Mouse (Mus musculus): ENCODE results near the gene Morn1. TPM values are rescaled to one million over a fixed set of nuclear protein-coding genes. Genes with fewer than 3 reads are reported as not detected.
A peak's percentile ranks its signal among the peaks of the same experiment; 100 is the strongest.

Morn1 gene
- polyA plus RNA-seq, 1 experiment from 2014 or later: 2.2 TPM

DNA sequence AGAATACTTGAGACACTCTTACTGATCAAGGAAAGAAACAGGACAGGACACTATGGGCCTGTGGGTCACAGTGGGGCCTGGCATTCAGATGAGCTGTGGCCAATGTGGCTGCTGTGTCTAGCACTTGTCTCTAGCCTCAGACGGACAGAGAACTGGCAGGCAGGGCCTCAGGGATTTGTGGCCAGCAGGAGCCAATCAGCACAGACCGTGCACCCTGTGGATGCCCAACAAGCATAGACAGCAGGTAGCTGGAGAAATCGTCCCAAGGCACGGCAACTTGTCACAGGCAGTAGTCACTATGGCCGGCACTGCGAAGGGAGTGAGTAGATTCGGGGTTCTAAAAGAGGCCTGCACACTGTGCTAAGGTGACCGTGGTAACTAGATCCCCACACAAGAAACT is 77.3 kb downstream of the Morn1 start:
- peaks cover 41% of the 10 kb centered on the region for H3K4me1 ChIP-seq (ENCODE audit: insufficient read depth)
- peak overlapping the region; percentile 68 for H3K27ac ChIP-seq (ENCODE audit: low read depth)
- no peak overlapping the region for H3K4me3 ChIP-seq (ENCODE audit: low read depth, low read length)
- H3K4me2 ChIP-seq (ENCODE audit: low read depth, low read length): peak overlapping the region; percentile 14; the same call in 1 of the 2 replicates
- DNase-seq (no peak), ATAC-seq (peak; percentile 28)
- peaks cover 12% of the 10 kb centered on the region; the same call in 1 of the 2 replicates for H3K36me3 ChIP-seq (replicated peaks; ENCODE audit: insufficient read depth, low read length)
- no peak overlapping the region; the same call in 1 of the 2 replicates for H3K9ac ChIP-seq (replicated peaks)
- H3K9me3 ChIP-seq (ENCODE audit: low read length): no peaks in the 10 kb centered on the region
- 55% methylated on average over 8 of the region's 8 CpGs for WGBS (ENCODE audit: insufficient replicate concordance)
- H3K27me3 ChIP-seq (ENCODE audit: insufficient read depth, low read length): no peaks in the 10 kb centered on the region
- TF ChIP-seq CTCF (IDR thresholded peaks at IDR 0.05; ENCODE audit: low read depth) (no peak), EP300 (IDR thresholded peaks at IDR 0.05; ENCODE audit: low read depth) (no peak)

DNA sequence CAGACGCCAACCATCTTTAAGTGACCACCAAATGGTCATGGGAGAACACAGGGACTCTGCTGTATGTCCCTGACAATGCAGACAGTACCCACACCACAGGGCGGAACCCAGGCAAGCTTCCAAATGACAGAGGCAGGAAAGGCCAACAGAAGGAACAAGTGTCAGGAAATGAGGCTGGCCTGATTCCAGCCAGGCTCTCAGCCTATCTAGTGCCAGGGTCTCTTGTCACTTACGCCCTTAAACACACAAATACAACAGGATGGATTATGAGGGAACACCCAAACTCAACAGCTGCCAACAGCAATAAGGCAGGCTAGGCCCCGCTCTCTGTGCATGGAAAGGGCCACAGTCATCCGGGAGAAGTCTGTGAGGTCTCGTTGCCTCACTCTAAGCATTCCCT is 78.2 kb downstream of the Morn1 start:
- TF ChIP-seq CTCF (IDR thresholded peaks at IDR 0.05; ENCODE audit: low read depth): 0 out of 2 replicates have a peak, but pooled peaks have one; percentile 0
- no peak for TF ChIP-seq EP300 (IDR thresholded peaks at IDR 0.05; ENCODE audit: low read depth)
- Histone ChIP-seq H3K36me3 (replicated peaks; ENCODE audit: insufficient read depth, low read length) (peaks cover 5% of the 10 kb centered on the region; the same call in 1 of the 2 replicates), H3K4me3 (ENCODE audit: low read depth, low read length) (no peak overlapping the region), H3K27ac (ENCODE audit: low read depth) (no peak overlapping the region; the same call in none of the 2 replicates), H3K9me3 (ENCODE audit: low read length) (no peaks in the 10 kb centered on the region), H3K4me1 (ENCODE audit: insufficient read depth) (peaks cover 41% of the 10 kb centered on the region), H3K9ac (replicated peaks) (no peak overlapping the region), H3K27me3 (ENCODE audit: insufficient read depth, low read length) (no peaks in the 10 kb centered on the region), H3K4me2 (ENCODE audit: low read depth, low read length) (no peak overlapping the region)
- WGBS (ENCODE audit: insufficient replicate concordance): 61% methylated on average over 6 of the region's 6 CpGs
- ATAC-seq (peak; percentile 11; the same call in 1 of the 2 replicates), DNase-seq (peak; percentile 58)

DNA sequence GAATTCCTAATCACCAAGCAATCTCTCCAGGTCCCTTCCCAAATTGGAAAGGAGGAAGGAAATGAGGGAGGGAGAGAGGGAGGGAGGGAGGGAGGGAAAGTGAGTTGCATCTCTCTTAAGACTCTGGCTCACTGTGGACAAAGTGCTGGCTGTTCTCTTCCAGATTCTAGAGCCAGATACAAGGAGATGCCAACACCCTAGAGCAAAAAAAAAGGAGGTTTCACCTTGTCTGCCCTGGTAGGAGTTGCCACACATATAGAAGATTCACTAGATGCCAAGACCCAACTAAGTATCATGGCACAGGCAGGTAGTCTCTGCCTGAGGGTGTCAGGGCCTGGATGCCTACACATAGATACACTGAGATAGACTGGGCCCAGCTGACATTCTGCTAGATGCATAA is 79.5 kb downstream of the Morn1 start:
- ATAC-seq (no peak), DNase-seq (no peak)
- Histone ChIP-seq H3K4me1 (ENCODE audit: insufficient read depth) (peaks cover 39% of the 10 kb centered on the region), H3K36me3 (replicated peaks; ENCODE audit: insufficient read depth, low read length) (0 out of 2 replicates have a peak, but pooled peaks cover 2% of the 10 kb centered on the region), H3K27ac (ENCODE audit: low read depth) (no peak overlapping the region), H3K9me3 (ENCODE audit: low read length) (no peaks in the 10 kb centered on the region), H3K4me2 (ENCODE audit: low read depth, low read length) (no peak overlapping the region), H3K9ac (replicated peaks) (no peak overlapping the region), H3K27me3 (ENCODE audit: insufficient read depth, low read length) (no peaks in the 10 kb centered on the region), H3K4me3 (ENCODE audit: low read depth, low read length) (no peak overlapping the region)
- TF ChIP-seq EP300 (IDR thresholded peaks at IDR 0.05; ENCODE audit: low read depth): no peak
- no peak for TF ChIP-seq CTCF (IDR thresholded peaks at IDR 0.05; ENCODE audit: low read depth)

GRCm38 (mm10) chr4:155168835-155169252 is 82.5 kb downstream of the Morn1 start:
- Histone ChIP-seq H3K36me3 (replicated peaks; ENCODE audit: insufficient read depth, low read length) (0 out of 2 replicates have a peak, but pooled peaks cover 2% of the 10 kb centered on the region), H3K27me3 (ENCODE audit: insufficient read depth, low read length) (no peaks in the 10 kb centered on the region), H3K4me3 (ENCODE audit: low read depth, low read length) (no peak overlapping the region), H3K4me2 (ENCODE audit: low read depth, low read length) (no peak overlapping the region), H3K9me3 (ENCODE audit: low read length) (no peaks in the 10 kb centered on the region), H3K9ac (replicated peaks) (no peak overlapping the region), H3K27ac (ENCODE audit: low read depth) (no peak overlapping the region), H3K4me1 (ENCODE audit: insufficient read depth) (peaks cover 29% of the 10 kb centered on the region)
- ATAC-seq: no peak
- WGBS (ENCODE audit: insufficient replicate concordance): 87% methylated on average over 8 of the region's 8 CpGs
- no peak for TF ChIP-seq EP300 (IDR thresholded peaks at IDR 0.05; ENCODE audit: low read depth)
- no peak for TF ChIP-seq CTCF (IDR thresholded peaks at IDR 0.05; ENCODE audit: low read depth)
- no peak for DNase-seq

DNA sequence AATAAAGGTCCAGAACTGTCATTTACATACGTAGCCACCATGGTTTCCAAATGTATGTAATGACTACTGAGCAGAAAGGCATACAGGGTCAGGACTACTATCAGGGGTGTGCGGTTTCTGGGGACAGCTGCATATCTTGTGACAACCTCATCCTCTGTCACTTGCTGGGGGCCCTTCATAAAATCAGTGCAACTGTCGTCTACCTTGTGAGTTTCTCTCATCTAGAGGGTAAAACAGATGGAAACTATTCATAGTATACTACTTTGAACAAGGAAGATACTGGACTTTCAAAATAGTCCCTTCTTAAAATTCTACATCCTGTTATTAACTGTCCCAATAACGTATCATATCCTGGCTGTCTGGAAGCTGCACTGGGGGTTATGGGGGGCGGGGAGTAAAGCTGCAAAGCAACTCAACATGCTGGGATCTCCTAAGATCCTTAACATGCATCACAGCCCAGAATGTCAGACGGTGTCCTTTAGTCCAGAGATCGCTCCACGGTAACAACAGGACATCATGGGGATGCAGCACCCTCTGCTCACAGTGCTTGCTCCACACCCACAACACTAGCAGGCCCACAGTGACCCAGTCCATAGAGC is 84.3 kb downstream of the Morn1 start:
- Histone ChIP-seq H3K27me3 (ENCODE audit: insufficient read depth, low read length) (no peaks in the 10 kb centered on the region), H3K9ac (replicated peaks) (no peak overlapping the region), H3K4me3 (ENCODE audit: low read depth, low read length) (no peak overlapping the region), H3K9me3 (ENCODE audit: low read length) (no peaks in the 10 kb centered on the region), H3K27ac (ENCODE audit: low read depth) (0 out of 2 replicates have a peak overlapping the region, but pooled peaks have one; percentile 0), H3K36me3 (replicated peaks; ENCODE audit: insufficient read depth, low read length) (no peaks in the 10 kb centered on the region), H3K4me2 (ENCODE audit: low read depth, low read length) (no peak overlapping the region), H3K4me1 (ENCODE audit: insufficient read depth) (peaks cover 25% of the 10 kb centered on the region)
- TF ChIP-seq EP300 (IDR thresholded peaks at IDR 0.05; ENCODE audit: low read depth) (no peak), CTCF (IDR thresholded peaks at IDR 0.05; ENCODE audit: low read depth) (no peak)
- WGBS (ENCODE audit: insufficient replicate concordance): 63% methylated on average over 8 of the region's 8 CpGs
- ATAC-seq (no peak), DNase-seq (no peak)

DNA sequence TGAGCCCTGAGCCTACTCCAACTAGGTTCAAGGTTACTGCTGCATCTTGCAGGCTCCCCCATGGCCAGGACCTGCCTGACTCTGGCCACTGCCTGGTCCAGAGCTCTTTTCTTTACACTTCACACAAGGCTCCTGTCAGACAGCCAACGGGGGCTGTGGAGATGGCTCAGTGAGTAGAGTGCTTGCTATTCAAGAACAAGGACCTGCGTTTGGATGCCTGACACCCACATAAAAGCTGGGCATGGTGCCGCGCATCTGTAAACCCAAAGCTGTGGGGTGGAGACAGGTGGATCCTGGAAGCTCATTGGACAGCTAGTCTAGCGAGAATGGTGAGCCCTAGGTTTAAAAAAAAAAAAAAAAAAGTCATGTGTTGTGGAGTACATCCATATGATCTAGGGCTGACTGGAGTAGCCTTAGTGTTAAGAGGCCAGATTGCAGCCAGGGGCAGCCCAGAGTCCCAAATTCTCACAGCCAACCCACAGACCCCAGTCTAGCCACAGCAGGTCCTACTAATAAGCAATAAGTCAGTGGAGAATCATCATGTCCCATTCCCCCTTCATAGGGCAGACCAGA is 85.7 kb downstream of the Morn1 start:
- ATAC-seq (no peak), DNase-seq (no peak)
- Histone ChIP-seq H3K9ac (replicated peaks) (no peak overlapping the region), H3K27ac (ENCODE audit: low read depth) (no peak overlapping the region), H3K27me3 (ENCODE audit: insufficient read depth, low read length) (no peaks in the 10 kb centered on the region), H3K4me2 (ENCODE audit: low read depth, low read length) (no peak overlapping the region), H3K4me3 (ENCODE audit: low read depth, low read length) (no peak overlapping the region), H3K36me3 (replicated peaks; ENCODE audit: insufficient read depth, low read length) (0 out of 2 replicates have a peak, but pooled peaks cover under 1% of the 10 kb centered on the region), H3K4me1 (ENCODE audit: insufficient read depth) (peaks cover 29% of the 10 kb centered on the region), H3K9me3 (ENCODE audit: low read length) (no peaks in the 10 kb centered on the region)
- TF ChIP-seq EP300 (IDR thresholded peaks at IDR 0.05; ENCODE audit: low read depth) (no peak), CTCF (IDR thresholded peaks at IDR 0.05; ENCODE audit: low read depth) (no peak)
- WGBS (ENCODE audit: insufficient replicate concordance): 75% methylated on average over 5 of the region's 5 CpGs
